Mouse (Mus musculus): Measurements from ENCODE around the gene Smug1. TPM values are rescaled to one million over a fixed set of nuclear protein-coding genes. Genes with fewer than 3 reads are reported as not detected.

Gene Smug1
- total RNA-seq, 2 experiments from 2014 or later: 14.0 to 19.9 TPM

Other genes starting within 250 kb of the Smug1 start
- not detected for gene Hoxc13, start 246.0 kb downstream of the Smug1 start, total RNA-seq (2021)
- gene Hoxc12, start 230.3 kb downstream of the Smug1 start, total RNA-seq (2021): not detected
- under 1 TPM in 1 of 2 experiments, not detected in 1; 0.15 TPM for gene Hoxc11, start 212.7 kb downstream of the Smug1 start, total RNA-seq (2021)
- gene Hoxc10, start 200.3 kb downstream of the Smug1 start, total RNA-seq (2021): 1 to 10 TPM in 1 of 2 experiments, under 1 TPM in 1; 0.94 to 1.4 TPM
- 1 to 10 TPM; 5.5 to 6.9 TPM for gene Hoxc5, start 199.6 kb downstream of the Smug1 start, total RNA-seq (2021)
- gene Hoxc9, start 190.7 kb downstream of the Smug1 start, total RNA-seq (2021): 1 to 10 TPM; 2.4 to 3.2 TPM
- 10 to 100 TPM; 17.0 to 21.0 TPM for gene Hoxc8, start 176.5 kb downstream of the Smug1 start, total RNA-seq (2021)
- 10 to 100 TPM; 25.1 to 35.7 TPM for gene Hoxc6, start 168.8 kb downstream of the Smug1 start, total RNA-seq (2021)
- gene Hoxc4, start 148.2 kb downstream of the Smug1 start, total RNA-seq (2021): 1 to 10 TPM; 6.1 to 9.2 TPM
- 10 to 100 TPM; 66.6 to 85.8 TPM for gene Cbx5, start 72.7 kb upstream of the Smug1 start, total RNA-seq (2021)
- 100 to 1,000 TPM; 248 to 299 TPM for gene Hnrnpa1, start 73.3 kb upstream of the Smug1 start, total RNA-seq (2021)
- 1 to 10 TPM; 3.2 to 4.3 TPM for gene Nfe2, start 91.3 kb upstream of the Smug1 start, total RNA-seq (2021)
- 100 to 1,000 TPM; 114 TPM for gene Copz1, start 105.6 kb upstream of the Smug1 start, total RNA-seq (2021)
- not detected for gene Gpr84, start 143.5 kb upstream of the Smug1 start, total RNA-seq (2021)
- 10 to 100 TPM; 20.1 to 24.2 TPM for gene Zfp385a, start 173.0 kb upstream of the Smug1 start, total RNA-seq (2021)
- 10 to 100 TPM; 38.0 to 38.2 TPM for gene Itga5, start 199.7 kb upstream of the Smug1 start, total RNA-seq (2021)